Mouse (Mus musculus) layer of hippocampus, adult 11-12 months (tissue): Measurements from ENCODE around the gene Tia1.

Experiments
- DNase-seq: peaks from one replicate; pipeline ENCODE4 v3.0.0; 2022; ENCODE audit warnings: low spot score

Gene Tia1

GRCm38 (mm10) chr6:86431531-86431930, 27.5 kb downstream of the Tia1 start:
- no peak for DNase-seq

GRCm38 (mm10) chr6:86433696-86434095, 29.7 kb downstream of the Tia1 start:
- DNase-seq, result no peak

GRCm38 (mm10) chr6:86437711-86438110, 33.7 kb downstream of the Tia1 start:
- peak; percentile 35 for DNase-seq

GRCm38 (mm10) chr6:86438272-86439118, 34.5 kb downstream of the Tia1 start, which contains the start of gene C87436:
Gene C87436 (plus strand): TSS chr6:86438374.
- DNase-seq, result peak; percentile 96

- no peak for DNase-seq
Observed at GRCm38 (mm10) chr6:86439119-86439496, 35.1 kb downstream of the Tia1 start.

- no peak for DNase-seq
Observed at GRCm38 (mm10) chr6:86439531-86439930, 35.5 kb downstream of the Tia1 start.

- no peak for DNase-seq
Observed at GRCm38 (mm10) chr6:86441571-86441970, 37.6 kb downstream of the Tia1 start.

- no peak for DNase-seq
Observed at GRCm38 (mm10) chr6:86445551-86445950, 41.5 kb downstream of the Tia1 start.

GRCm38 (mm10) chr6:86446927-86447568, 43.0 kb downstream of the Tia1 start:
- DNase-seq, result no peak

GRCm38 (mm10) chr6:86456727-86457126, 52.7 kb downstream of the Tia1 start:
- no peak for DNase-seq

- DNase-seq, result no peak
Observed at GRCm38 (mm10) chr6:86463079-86463478, 59.1 kb downstream of the Tia1 start.

- DNase-seq, result no peak
Observed at GRCm38 (mm10) chr6:86471317-86471716, 67.3 kb downstream of the Tia1 start.

GRCm38 (mm10) chr6:86471760-86472099, 67.7 kb downstream of the Tia1 start:
- DNase-seq, result no peak

- DNase-seq, result peak; percentile 100
Observed at GRCm38 (mm10) chr6:86472100-86472955, 68.3 kb downstream of the Tia1 start.

- DNase-seq, result peak; percentile 19
Observed at GRCm38 (mm10) chr6:86473077-86473476, 69.1 kb downstream of the Tia1 start.

- no peak for DNase-seq
Observed at GRCm38 (mm10) chr6:86474072-86474471, 70.1 kb downstream of the Tia1 start.

- DNase-seq, result no peak
Observed at GRCm38 (mm10) chr6:86474646-86475181, 70.7 kb downstream of the Tia1 start.

GRCm38 (mm10) chr6:86475462-86476167, 71.6 kb downstream of the Tia1 start:
- no peak for DNase-seq

GRCm38 (mm10) chr6:86476931-86477330, 72.9 kb downstream of the Tia1 start:
- no peak for DNase-seq

GRCm38 (mm10) chr6:86479311-86479710, 75.3 kb downstream of the Tia1 start:
- DNase-seq, result no peak

GRCm38 (mm10) chr6:86479816-86480188, 75.8 kb downstream of the Tia1 start:
- no peak for DNase-seq
